Mouse (Mus musculus): ENCODE data around the gene Hist1h2ba. TPM values are rescaled to one million over a fixed set of nuclear protein-coding genes. Genes with fewer than 3 reads are reported as not detected.

Hist1h2ba gene
- total RNA-seq, 2 experiments from 2014 or later, result not detected

DNA sequence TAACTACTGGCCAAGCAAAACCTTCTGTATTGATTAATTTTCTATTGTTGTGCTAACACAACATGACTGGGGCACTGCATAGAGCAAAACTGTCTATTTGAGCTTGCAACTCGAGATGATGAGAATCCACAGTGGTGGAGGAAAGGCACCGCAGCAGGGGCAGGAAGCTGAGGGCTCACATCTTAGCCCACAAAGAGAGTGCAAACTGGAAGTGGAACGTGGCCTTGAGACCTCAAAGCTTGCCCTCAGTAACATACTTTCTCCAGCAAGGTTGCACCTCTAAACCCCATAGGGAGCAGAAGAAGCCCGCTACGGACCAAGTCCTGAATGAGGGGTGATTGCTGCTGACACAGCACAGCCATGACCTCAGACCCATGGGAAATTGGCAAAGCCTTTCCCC lies 23.8 kb downstream of the Hist1h2ba start:
- no peak for DNase-seq (ENCODE audit: low spot score in 2 of 2)

DNA sequence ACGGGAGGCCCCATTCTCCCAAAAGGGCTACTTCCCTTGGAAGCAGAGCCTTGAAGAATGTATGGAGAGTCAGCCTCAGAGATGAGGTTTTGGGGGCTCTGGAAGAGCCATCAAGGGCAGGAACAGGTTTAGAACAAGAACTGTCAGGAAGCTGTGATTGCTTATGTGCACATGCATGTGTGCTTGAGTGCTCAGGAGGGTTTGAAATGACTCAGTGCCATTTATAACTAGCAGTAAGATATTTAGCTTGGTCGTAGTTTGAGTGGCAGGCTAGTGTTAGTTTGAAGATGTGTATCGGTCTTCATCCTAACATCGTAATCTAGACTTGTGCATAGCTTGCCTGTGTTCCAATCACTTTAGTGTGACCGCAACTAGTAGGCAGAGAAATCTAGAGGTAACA lies 27.1 kb downstream of the Hist1h2ba start:
- no peak for DNase-seq (ENCODE audit: low spot score in 2 of 2)

DNA sequence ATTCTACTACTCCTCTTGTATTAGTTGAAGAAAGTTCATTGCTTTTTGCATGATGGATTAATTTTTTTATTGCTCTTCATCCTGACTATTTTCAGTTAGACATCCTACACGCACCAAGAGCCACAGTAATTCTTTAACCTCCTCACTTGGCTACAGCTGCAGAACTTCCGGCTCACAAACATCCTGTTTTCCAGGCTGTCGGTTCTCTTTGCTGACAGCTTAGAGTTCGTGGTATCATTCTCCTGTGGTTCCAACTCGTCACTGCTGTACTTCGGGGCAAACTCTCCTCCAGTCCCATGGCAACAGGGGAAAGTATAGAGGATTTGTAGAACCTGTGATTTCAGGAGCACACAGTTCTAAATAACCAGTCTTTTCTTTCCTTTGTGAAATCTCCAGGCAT lies 35.7 kb downstream of the Hist1h2ba start:
- DNase-seq (ENCODE audit: low spot score in 2 of 2), result no peak

DNA sequence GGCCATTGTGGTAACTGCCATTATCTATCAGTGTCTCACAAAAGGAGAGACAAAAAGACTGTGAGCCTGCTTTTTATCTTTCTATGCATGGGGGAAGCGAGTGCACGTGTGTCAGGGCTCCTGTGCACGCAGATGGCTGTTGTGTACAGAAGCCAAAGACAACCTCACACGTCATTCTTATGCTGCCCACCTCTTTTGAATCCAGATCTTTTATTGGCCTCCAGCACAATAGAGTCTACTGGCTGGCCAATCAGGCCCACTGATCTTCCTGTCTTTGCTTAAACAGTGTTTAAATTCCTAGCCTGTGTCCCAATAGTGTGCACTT lies 40.7 kb downstream of the Hist1h2ba start:
- no peak for DNase-seq (ENCODE audit: low spot score in 2 of 2)

DNA sequence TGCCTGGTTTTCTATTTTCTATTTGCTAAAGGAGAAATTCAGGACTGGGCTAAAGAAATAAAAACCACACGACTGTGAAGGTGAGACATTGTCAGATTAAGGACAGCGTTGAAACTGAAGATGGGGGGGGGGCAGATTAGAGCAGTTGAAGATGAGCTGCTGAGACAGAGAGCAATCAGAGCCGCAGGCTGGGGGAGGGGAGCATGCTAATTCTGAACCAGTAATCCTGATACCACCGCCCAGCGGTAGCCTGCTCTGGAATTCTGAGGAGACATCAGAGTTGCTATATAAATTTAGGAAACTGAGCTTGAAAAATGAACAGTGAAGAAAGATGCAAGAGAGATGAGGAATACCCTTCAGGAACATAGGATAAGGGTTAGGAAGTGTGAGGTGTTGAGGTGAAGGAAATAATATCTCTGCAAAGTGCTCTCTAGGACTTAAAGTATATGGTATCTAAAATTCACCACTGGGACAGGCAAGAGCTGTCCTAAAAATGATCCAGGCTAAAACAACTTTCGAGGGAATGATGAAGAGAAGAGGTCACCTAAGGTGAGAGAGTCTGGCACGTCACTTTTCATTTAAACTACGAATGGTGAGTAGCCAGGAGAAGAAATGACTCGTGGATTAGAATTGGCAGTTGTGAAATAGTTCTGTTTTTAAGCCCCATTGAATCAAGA lies 41.2 kb downstream of the Hist1h2ba start:
- no peak for DNase-seq (ENCODE audit: low spot score in 2 of 2)

DNA sequence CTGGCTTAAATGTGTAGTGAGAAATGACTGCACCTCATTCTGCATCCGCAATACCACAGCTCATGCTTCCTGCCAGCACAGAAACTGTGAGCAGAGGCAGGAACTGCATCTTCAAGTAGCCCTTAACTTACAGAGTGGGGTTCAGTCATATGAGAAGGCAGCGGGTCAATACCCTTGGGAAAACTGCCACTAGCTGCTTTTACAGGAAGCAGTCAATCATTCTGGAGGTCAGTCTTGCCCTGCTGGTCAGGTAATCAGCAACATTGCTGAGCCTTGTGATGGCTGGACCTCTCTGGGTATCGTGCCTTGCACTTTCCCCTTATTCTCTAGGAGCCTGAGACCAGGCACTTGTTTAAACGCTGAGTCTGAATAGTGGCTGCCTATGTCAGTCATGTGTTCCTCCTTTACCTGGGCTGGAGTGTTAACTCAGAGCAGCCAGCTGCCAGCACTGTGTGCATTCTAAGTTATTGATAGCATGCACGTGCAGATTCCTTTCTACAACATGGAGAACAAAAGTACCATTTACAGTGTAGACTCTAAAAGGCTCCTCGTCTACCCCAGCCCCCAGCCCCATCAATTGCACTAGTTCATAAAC lies 44.8 kb downstream of the Hist1h2ba start:
- no peak for DNase-seq (ENCODE audit: low spot score in 2 of 2)

DNA sequence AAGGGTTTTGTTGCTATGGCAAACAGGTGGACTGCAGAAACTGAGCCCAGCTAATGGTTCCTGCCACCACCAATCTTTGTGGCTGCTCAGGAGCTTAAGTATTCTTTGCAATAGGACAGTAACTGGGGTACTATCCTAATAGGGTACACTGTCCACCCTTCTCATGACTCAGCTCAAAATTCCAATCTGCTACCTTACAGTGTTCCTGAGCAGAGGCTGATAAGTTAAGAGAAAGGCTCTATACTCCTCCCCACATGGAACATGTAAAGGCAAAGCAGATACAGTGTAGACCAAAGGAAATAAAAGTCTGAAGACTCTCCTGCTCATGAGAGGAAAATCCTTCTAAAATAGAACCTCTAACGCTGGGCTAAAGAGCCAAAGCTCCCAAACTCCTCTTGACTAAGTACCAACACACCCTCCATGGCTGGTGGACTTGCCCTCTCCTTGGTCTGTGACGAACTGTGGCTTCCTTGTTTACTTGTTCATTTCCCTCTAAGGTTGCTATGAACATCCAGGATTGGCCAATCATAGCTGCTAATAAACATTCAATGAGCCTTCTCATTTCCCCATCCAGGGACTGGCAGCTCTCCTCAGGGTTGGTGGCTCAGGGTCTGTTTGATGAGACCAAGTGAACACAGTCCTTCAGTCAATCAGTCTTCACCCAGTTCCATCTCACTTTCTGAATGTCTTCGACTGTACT lies 46.8 kb downstream of the Hist1h2ba start:
- DNase-seq (ENCODE audit: low spot score in 2 of 2), result no peak

DNA sequence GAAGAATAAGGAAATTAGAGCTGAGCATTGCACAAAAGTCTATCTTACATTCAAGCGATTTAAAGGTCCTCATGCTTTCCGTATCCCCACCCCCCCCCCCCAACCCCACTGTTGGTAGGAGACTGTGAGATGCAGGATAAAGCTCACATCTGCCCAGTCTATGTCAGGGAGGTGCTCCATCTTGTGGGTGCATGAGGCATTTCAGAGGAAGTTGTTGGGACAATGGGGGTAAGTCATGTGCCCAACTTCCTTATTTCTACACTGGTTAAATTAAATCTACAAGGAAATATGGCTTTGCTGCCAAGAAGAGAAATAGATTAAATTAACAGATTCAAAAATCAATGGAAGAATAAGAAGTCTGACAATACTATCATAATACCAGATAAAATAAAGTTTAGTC lies 48.4 kb downstream of the Hist1h2ba start:
- DNase-seq (ENCODE audit: low spot score in 2 of 2), result no peak

Small RNA genes lying within 50 kb of the gene (microRNA-seq; reads per million reads assigned to microRNA genes)
- 0 reads per million in 2 experiments for gene Gm44344

Other genes with a start within 250 kb of the Hist1h2ba start
- 10 to 100 TPM; 29.7 to 32.4 TPM for gene Hist1h2bc, start 250.0 kb downstream of the Hist1h2ba start, total RNA-seq (2021)
- not detected for gene Hist1h1t, start 238.3 kb downstream of the Hist1h2ba start, total RNA-seq (2021)
- gene Hist1h4c, start 235.7 kb downstream of the Hist1h2ba start, total RNA-seq (2021), result 100 to 1,000 TPM; 114 to 117 TPM
- gene Hfe, start 223.3 kb downstream of the Hist1h2ba start, total RNA-seq (2021), result 1 to 10 TPM; 3.4 to 3.9 TPM
- gene Hist1h1c, start 195.3 kb downstream of the Hist1h2ba start, total RNA-seq (2021), result 10 to 100 TPM; 55.8 to 61.1 TPM
- not detected for gene Hist1h3c, start 188.6 kb downstream of the Hist1h2ba start, total RNA-seq (2021)
- gene Hist1h2bb, start 187.4 kb downstream of the Hist1h2ba start, total RNA-seq (2021), result 10 to 100 TPM; 17.8 to 19.6 TPM
- gene Hist1h2ab, start 183.0 kb downstream of the Hist1h2ba start, total RNA-seq (2021), result 10 to 100 TPM; 17.2 to 22.5 TPM
- gene Hist1h3b, start 181.9 kb downstream of the Hist1h2ba start, total RNA-seq (2021), result 1 to 10 TPM; 4.3 to 9.9 TPM
- gene Hist1h4b, start 177.1 kb downstream of the Hist1h2ba start, total RNA-seq (2021), result 10 to 100 TPM; 92.6 to 94.4 TPM
- 10 to 100 TPM; 64.4 to 74.0 TPM for gene Hist1h4a, start 172.9 kb downstream of the Hist1h2ba start, total RNA-seq (2021)
- 10 to 100 TPM; 42.3 to 45.0 TPM for gene Hist1h3a, start 171.8 kb downstream of the Hist1h2ba start, total RNA-seq (2021)
- gene Hist1h1a, start 170.5 kb downstream of the Hist1h2ba start, total RNA-seq (2021), result 10 to 100 TPM; 24.9 to 25.2 TPM
- not detected for gene Trim38, start 164.2 kb downstream of the Hist1h2ba start, total RNA-seq (2021)
- not detected for gene Slc17a2, start 127.2 kb downstream of the Hist1h2ba start, total RNA-seq (2021)
- gene Slc17a3, start 94.7 kb downstream of the Hist1h2ba start, total RNA-seq (2021), result not detected
- not detected for gene Slc17a1, start 66.4 kb downstream of the Hist1h2ba start, total RNA-seq (2021)
- not detected for gene Slc17a4, start 19.1 kb downstream of the Hist1h2ba start, total RNA-seq (2021)
- gene Hist1h2aa, start 306 bp upstream of the Hist1h2ba start, total RNA-seq (2021), result not detected
- gene Scgn, start 57.1 kb upstream of the Hist1h2ba start, total RNA-seq (2021), result not detected